Mouse (Mus musculus): ENCODE data around the gene Tmem19. TPM values are rescaled to one million over a fixed set of nuclear protein-coding genes. Genes with fewer than 3 reads are reported as not detected.
A peak's percentile ranks its signal among the peaks of the same experiment; 100 is the strongest.

Gene Tmem19
- polyA plus RNA-seq, 1 experiment = 28.3 TPM

DNA sequence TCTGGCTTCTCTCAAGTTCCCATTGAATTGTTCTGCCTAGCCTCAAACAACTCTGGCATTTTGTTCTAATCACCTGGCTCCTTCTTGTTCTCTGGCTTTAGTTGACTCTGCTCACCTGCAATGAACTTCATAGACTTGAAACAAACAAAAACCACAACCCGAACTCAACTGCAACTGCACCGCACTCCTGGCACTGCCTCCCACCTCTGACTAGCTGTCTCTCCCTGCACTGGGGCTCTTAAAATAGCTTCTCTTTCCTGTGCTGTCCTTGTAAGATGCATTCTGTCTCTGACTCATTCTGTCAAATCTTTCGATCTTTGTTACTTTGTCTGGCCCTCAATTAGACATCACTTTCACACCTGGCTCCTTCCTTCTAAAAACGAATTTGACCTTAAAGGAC lies 850 bp upstream of the Tmem19 start:
- TF ChIP-seq EP300 (IDR thresholded peaks at IDR 0.05; ENCODE audit: insufficient read depth, low read depth, low read length) (no peak), CTCF (IDR thresholded peaks at IDR 0.05; ENCODE audit: low read depth, low read length) (no peak), POLR2A (IDR thresholded peaks at IDR 0.05; ENCODE audit: insufficient read depth, low read length) (no peak)
- Histone ChIP-seq H3K4me3 (ENCODE audit: low read depth, low read length) (peak overlapping the region; percentile 1; the same call in 1 of the 2 replicates), H3K36me3 (ENCODE audit: control insufficient read depth, insufficient read depth, low read length, poor library complexity, severe bottlenecking) (no peaks in the 10 kb centered on the region), H3K27ac (ENCODE audit: insufficient read depth, low read length) (peak overlapping the region; percentile 53), H3K27me3 (ENCODE audit: control insufficient read depth, insufficient read depth, low read length, poor library complexity, severe bottlenecking) (no peaks in the 10 kb centered on the region), H3K9me3 (replicated peaks; ENCODE audit: control insufficient read depth, insufficient read depth, low read length, poor library complexity, severe bottlenecking) (no peaks in the 10 kb centered on the region), H3K9ac (ENCODE audit: low read depth, poor library complexity, severe bottlenecking) (peak overlapping the region; percentile 75), H3K4me1 (ENCODE audit: control insufficient read depth, insufficient read depth, low read length) (peaks cover 4% of the 10 kb centered on the region)

DNA sequence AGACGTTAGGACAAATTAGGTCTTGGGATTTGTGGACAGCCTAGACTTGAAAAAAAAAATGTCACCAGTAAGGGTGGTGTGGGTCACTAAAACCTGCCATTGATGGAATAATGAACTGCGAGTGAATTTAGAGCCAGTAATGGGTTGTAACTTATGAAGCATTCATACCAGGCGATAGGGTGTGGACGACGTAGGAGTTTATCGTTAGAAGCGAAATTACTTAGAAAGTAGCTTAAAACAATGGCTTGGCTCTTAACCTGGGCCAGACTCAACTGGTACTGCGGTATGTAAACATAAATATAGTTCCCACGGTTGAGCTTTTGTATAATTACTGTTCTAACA lies 293 bp upstream of the Tmem19 start:
- TF ChIP-seq EP300 (IDR thresholded peaks at IDR 0.05; ENCODE audit: insufficient read depth, low read depth, low read length) (no peak), CTCF (IDR thresholded peaks at IDR 0.05; ENCODE audit: low read depth, low read length) (no peak), POLR2A (IDR thresholded peaks at IDR 0.05; ENCODE audit: insufficient read depth, low read length) (no peak)
- Histone ChIP-seq H3K27me3 (ENCODE audit: control insufficient read depth, insufficient read depth, low read length, poor library complexity, severe bottlenecking) (no peaks in the 10 kb centered on the region), H3K9ac (ENCODE audit: low read depth, poor library complexity, severe bottlenecking) (peak overlapping the region; percentile 75), H3K9me3 (replicated peaks; ENCODE audit: control insufficient read depth, insufficient read depth, low read length, poor library complexity, severe bottlenecking) (no peaks in the 10 kb centered on the region), H3K4me1 (ENCODE audit: control insufficient read depth, insufficient read depth, low read length) (peaks cover 4% of the 10 kb centered on the region), H3K4me3 (ENCODE audit: low read depth, low read length) (peak overlapping the region; percentile 11), H3K27ac (ENCODE audit: insufficient read depth, low read length) (peak overlapping the region; percentile 92), H3K36me3 (ENCODE audit: control insufficient read depth, insufficient read depth, low read length, poor library complexity, severe bottlenecking) (no peaks in the 10 kb centered on the region)

DNA sequence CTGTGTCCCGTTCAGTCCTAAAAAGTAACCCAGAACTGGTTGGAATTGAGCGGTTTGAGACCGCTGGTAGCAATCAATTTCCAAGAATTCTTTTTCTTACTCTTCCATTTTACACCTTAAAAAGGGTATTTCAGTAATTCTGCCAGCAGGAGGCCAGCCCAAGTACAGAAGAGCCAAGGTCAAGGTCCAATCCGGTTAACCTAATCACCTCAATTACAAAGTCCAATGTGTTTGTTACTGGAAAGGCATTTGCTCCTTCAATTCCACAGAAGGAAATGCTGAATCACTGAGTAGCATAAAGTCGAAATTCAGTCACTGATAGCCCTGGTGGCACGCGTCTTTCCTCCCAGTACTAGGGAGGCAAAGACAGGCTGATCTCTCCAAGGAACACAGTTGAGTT lies 3.2 kb downstream of the Tmem19 start:
- Histone ChIP-seq H3K4me3 (ENCODE audit: low read depth, low read length) (no peak overlapping the region), H3K27ac (ENCODE audit: insufficient read depth, low read length) (peak overlapping the region; percentile 57), H3K4me1 (ENCODE audit: control insufficient read depth, insufficient read depth, low read length) (peaks cover 4% of the 10 kb centered on the region), H3K36me3 (ENCODE audit: control insufficient read depth, insufficient read depth, low read length, poor library complexity, severe bottlenecking) (no peaks in the 10 kb centered on the region), H3K9me3 (replicated peaks; ENCODE audit: control insufficient read depth, insufficient read depth, low read length, poor library complexity, severe bottlenecking) (no peaks in the 10 kb centered on the region), H3K9ac (ENCODE audit: low read depth, poor library complexity, severe bottlenecking) (no peak overlapping the region; the same call in 1 of the 2 replicates), H3K27me3 (ENCODE audit: control insufficient read depth, insufficient read depth, low read length, poor library complexity, severe bottlenecking) (no peaks in the 10 kb centered on the region)
- TF ChIP-seq CTCF (IDR thresholded peaks at IDR 0.05; ENCODE audit: low read depth, low read length) (no peak), POLR2A (IDR thresholded peaks at IDR 0.05; ENCODE audit: insufficient read depth, low read length) (no peak), EP300 (IDR thresholded peaks at IDR 0.05; ENCODE audit: insufficient read depth, low read depth, low read length) (no peak)

DNA sequence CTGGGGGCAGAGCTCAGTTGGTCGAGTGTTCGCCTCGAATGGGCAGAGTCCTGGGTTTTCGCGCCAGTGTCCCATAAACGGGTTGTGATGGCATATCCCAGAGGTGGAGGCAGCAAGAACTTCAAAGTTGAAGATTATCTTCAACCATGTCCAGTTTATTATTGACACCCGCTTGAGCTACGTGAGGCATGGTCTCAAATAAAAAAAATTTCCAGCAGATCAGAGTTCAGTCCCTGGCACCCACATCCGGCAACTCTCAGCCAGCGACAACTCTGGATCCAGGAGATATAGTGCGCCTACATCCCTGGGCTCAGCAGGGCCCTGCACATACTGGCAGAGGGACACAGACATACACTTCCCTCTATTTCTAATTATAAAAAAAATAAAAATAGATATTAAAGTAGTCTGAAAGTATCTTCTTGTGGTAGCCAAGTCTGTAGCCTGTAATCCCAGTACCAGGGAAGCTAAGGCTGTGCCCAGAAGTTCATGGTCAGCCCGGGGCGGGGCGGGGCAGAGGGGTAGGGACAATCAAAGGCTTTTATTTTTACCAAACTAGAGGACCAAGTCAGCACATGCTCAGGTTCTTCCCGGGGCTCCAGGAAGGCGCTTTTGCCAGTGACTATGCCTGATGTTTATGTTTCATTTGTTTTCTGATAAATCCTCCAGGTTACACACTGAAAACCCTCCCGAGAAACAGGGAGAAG lies 3.9 kb downstream of the Tmem19 start:
- H3K9me3 ChIP-seq (replicated peaks; ENCODE audit: control insufficient read depth, insufficient read depth, low read length, poor library complexity, severe bottlenecking) = no peaks in the 10 kb centered on the region
- no peaks in the 10 kb centered on the region for H3K36me3 ChIP-seq (ENCODE audit: control insufficient read depth, insufficient read depth, low read length, poor library complexity, severe bottlenecking)
- no peak overlapping the region for H3K4me3 ChIP-seq (ENCODE audit: low read depth, low read length)
- TF ChIP-seq POLR2A (IDR thresholded peaks at IDR 0.05; ENCODE audit: insufficient read depth, low read length) (no peak), EP300 (IDR thresholded peaks at IDR 0.05; ENCODE audit: insufficient read depth, low read depth, low read length) (no peak), CTCF (IDR thresholded peaks at IDR 0.05; ENCODE audit: low read depth, low read length) (no peak)
- H3K9ac ChIP-seq (ENCODE audit: low read depth, poor library complexity, severe bottlenecking) = no peak overlapping the region; the same call in 1 of the 2 replicates
- H3K27ac ChIP-seq (ENCODE audit: insufficient read depth, low read length) = 0 out of 2 replicates have a peak overlapping the region, but pooled peaks have one; percentile 57
- H3K27me3 ChIP-seq (ENCODE audit: control insufficient read depth, insufficient read depth, low read length, poor library complexity, severe bottlenecking) = no peaks in the 10 kb centered on the region
- H3K4me1 ChIP-seq (ENCODE audit: control insufficient read depth, insufficient read depth, low read length) = peaks cover 4% of the 10 kb centered on the region

DNA sequence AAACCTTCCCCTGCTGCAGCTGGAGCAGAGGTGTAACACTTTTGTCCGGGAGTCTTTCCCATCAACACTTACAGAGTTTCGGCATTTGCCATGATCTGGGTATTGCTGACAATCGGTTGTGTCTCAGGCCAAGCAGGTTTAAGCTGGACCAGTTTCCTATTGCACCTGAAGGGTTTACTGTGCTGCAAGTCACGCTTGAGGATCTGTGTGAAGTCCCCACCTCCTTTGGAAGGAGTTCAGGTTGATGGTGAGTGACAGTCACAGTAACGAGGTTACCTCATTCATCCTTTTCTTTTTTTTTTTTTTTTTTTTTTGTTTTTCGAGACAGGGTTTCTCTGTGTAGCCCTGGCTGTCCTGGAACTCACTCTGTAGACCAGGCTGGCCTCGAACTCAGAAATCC lies 6.2 kb downstream of the Tmem19 start:
- Histone ChIP-seq H3K4me1 (ENCODE audit: control insufficient read depth, insufficient read depth, low read length) (peaks cover 4% of the 10 kb centered on the region), H3K36me3 (ENCODE audit: control insufficient read depth, insufficient read depth, low read length, poor library complexity, severe bottlenecking) (no peaks in the 10 kb centered on the region), H3K9me3 (replicated peaks; ENCODE audit: control insufficient read depth, insufficient read depth, low read length, poor library complexity, severe bottlenecking) (no peaks in the 10 kb centered on the region), H3K9ac (ENCODE audit: low read depth, poor library complexity, severe bottlenecking) (no peak overlapping the region), H3K27ac (ENCODE audit: insufficient read depth, low read length) (no peak overlapping the region), H3K4me3 (ENCODE audit: low read depth, low read length) (no peak overlapping the region), H3K27me3 (ENCODE audit: control insufficient read depth, insufficient read depth, low read length, poor library complexity, severe bottlenecking) (no peaks in the 10 kb centered on the region)
- TF ChIP-seq CTCF (IDR thresholded peaks at IDR 0.05; ENCODE audit: low read depth, low read length) = no peak
- no peak for TF ChIP-seq EP300 (IDR thresholded peaks at IDR 0.05; ENCODE audit: insufficient read depth, low read depth, low read length)
- TF ChIP-seq POLR2A (IDR thresholded peaks at IDR 0.05; ENCODE audit: insufficient read depth, low read length) = no peak

DNA sequence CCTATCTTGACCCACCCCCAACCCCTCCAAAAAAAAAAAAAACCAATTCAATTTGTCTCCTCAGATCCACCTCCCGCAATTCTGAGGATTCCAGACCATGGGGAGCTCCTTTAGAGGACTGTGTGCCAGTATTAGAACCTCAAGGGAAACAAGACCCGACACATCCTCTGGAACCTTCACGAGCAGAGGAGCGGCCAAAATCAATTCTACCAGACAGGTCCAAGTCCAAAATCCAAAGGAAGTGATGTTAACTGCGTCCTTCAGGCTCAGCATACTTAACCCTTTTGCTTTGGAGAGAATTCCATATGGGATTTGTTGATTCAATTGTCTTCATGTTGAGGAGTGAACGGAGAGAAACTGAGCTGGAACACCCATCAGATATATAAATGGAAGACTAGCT lies 7.3 kb downstream of the Tmem19 start:
- Histone ChIP-seq H3K36me3 (ENCODE audit: control insufficient read depth, insufficient read depth, low read length, poor library complexity, severe bottlenecking) (no peaks in the 10 kb centered on the region), H3K4me1 (ENCODE audit: control insufficient read depth, insufficient read depth, low read length) (peaks cover 4% of the 10 kb centered on the region), H3K9ac (ENCODE audit: low read depth, poor library complexity, severe bottlenecking) (no peak overlapping the region; the same call in 1 of the 2 replicates), H3K9me3 (replicated peaks; ENCODE audit: control insufficient read depth, insufficient read depth, low read length, poor library complexity, severe bottlenecking) (no peaks in the 10 kb centered on the region), H3K27me3 (ENCODE audit: control insufficient read depth, insufficient read depth, low read length, poor library complexity, severe bottlenecking) (no peaks in the 10 kb centered on the region), H3K27ac (ENCODE audit: insufficient read depth, low read length) (no peak overlapping the region), H3K4me3 (ENCODE audit: low read depth, low read length) (no peak overlapping the region)
- TF ChIP-seq EP300 (IDR thresholded peaks at IDR 0.05; ENCODE audit: insufficient read depth, low read depth, low read length) (no peak), CTCF (IDR thresholded peaks at IDR 0.05; ENCODE audit: low read depth, low read length) (no peak)
